In genomic region chr2:41264228-41264587, GRCm38 (mm10) we compare ENCODE assay signal across 10 mouse cellular contexts.
A peak's percentile ranks its signal among the peaks of the same experiment; 100 is the strongest.
DNase-seq lines count a peak whose midpoint lies in the region; ATAC-seq and TF ChIP-seq lines count a peak whose summit lies in the region.
"Had no signal": no experiment of that assay in that cellular context is flagged by ENCODE, and none has a peak within 500 bp of the region (broad histone marks: within the 10 kb centered on the region; RNA-seq: fewer than 3 reads in every experiment).

No protein-coding gene starts in this region.

- TF ChIP-seq POLR2A in lung, adult 2 months (IDR thresholded peaks at IDR 0.05; ENCODE audit: borderline replicate concordance, extremely low read depth, low read depth, low read length): no peak

- no peak overlapping the region for H3K27ac ChIP-seq in hindbrain, embryonic 11.5 days (ENCODE audit: low read depth, low read length)
- H3K27ac ChIP-seq in midbrain, embryonic 13.5 days: peak overlapping the region; percentile 51
- H3K27ac ChIP-seq: stomach, embryonic 15.5 days had no signal

- H3K9ac ChIP-seq in hindbrain, embryonic 11.5 days (ENCODE audit: low read depth, low read length): no peak overlapping the region
- H3K9ac ChIP-seq in midbrain, embryonic 13.5 days (replicated peaks): no peak overlapping the region
- H3K9ac ChIP-seq: stomach, embryonic 15.5 days had no signal

- no peak overlapping the region for H3K4me2 ChIP-seq in hindbrain, embryonic 11.5 days (replicated peaks; ENCODE audit: low read depth, low read length)
- H3K4me2 ChIP-seq in midbrain, embryonic 13.5 days (replicated peaks): no peak overlapping the region
- H3K4me2 ChIP-seq: heart, embryonic 11.5 days; stomach, embryonic 15.5 days had no signal

- no peak overlapping the region for H3K4me3 ChIP-seq in hindbrain, embryonic 11.5 days (ENCODE audit: low read depth, low read length)
- no peak overlapping the region for H3K4me3 ChIP-seq in midbrain, embryonic 13.5 days (replicated peaks)
- no peak overlapping the region for H3K4me3 ChIP-seq in lung, adult 2 months (replicated peaks; ENCODE audit: extremely low read depth, low read depth, low read length)
- H3K4me3 ChIP-seq: megakaryocyte, embryonic 14.5 days; stomach, embryonic 15.5 days had no signal

- 42% methylated on average over 8 of the region's 8 CpGs for WGBS in hindbrain, embryonic 11.5 days
- 27% methylated on average over 8 of the region's 8 CpGs for WGBS in midbrain, embryonic 13.5 days
- WGBS in lung, adult 2 months: 60% methylated on average over 8 of the region's 8 CpGs

- H3K27me3 ChIP-seq in hindbrain, embryonic 11.5 days (ENCODE audit: control insufficient read depth, insufficient read depth, low read length): no peaks in the 10 kb centered on the region
- H3K27me3 ChIP-seq in midbrain, embryonic 13.5 days: no peaks in the 10 kb centered on the region
- H3K27me3 ChIP-seq: megakaryocyte, embryonic 14.5 days; stomach, embryonic 15.5 days had no signal

- H3K4me1 ChIP-seq in hindbrain, embryonic 11.5 days (replicated peaks; ENCODE audit: control insufficient read depth, insufficient read depth, low read length): no peaks in the 10 kb centered on the region
- 0 out of 2 replicates have a peak, but pooled peaks cover 10% of the 10 kb centered on the region for H3K4me1 ChIP-seq in midbrain, embryonic 13.5 days (replicated peaks)
- no peaks in the 10 kb centered on the region for H3K4me1 ChIP-seq in lung, adult 2 months (ENCODE audit: control insufficient read depth, insufficient read depth, low read length)
- H3K4me1 ChIP-seq: megakaryocyte, embryonic 14.5 days; stomach, embryonic 15.5 days had no signal

- no peaks in the 10 kb centered on the region for H3K9me3 ChIP-seq in hindbrain, embryonic 11.5 days (ENCODE audit: control insufficient read depth, low read length)
- H3K9me3 ChIP-seq in midbrain, embryonic 13.5 days: no peaks in the 10 kb centered on the region
- H3K9me3 ChIP-seq: megakaryocyte, embryonic 14.5 days; stomach, embryonic 15.5 days had no signal

- no peak for TF ChIP-seq CTCF in lung, adult 2 months (IDR thresholded peaks at IDR 0.05; ENCODE audit: insufficient read depth, low read length)

- H3K36me3 ChIP-seq in hindbrain, embryonic 11.5 days (ENCODE audit: control insufficient read depth, insufficient read depth, low read length): no peaks in the 10 kb centered on the region
- no peaks in the 10 kb centered on the region for H3K36me3 ChIP-seq in midbrain, embryonic 13.5 days
- H3K36me3 ChIP-seq: stomach, embryonic 15.5 days had no signal

- ATAC-seq in hindbrain, embryonic 11.5 days (ENCODE audit: low FRiP score): peak; percentile 76; the same call in 1 of the 2 replicates
- peak; percentile 89 for ATAC-seq in midbrain, embryonic 13.5 days

- DNase-seq in Muller cell, postnatal 12 days (ENCODE audit: inconsistent ontology term): peak; percentile 2
- peak; percentile 30 for DNase-seq in embryo, embryonic 10.5 days (ENCODE audit: low spot score)
- DNase-seq in hindbrain, embryonic 11.5 days (ENCODE audit: low spot score): no peak
- DNase-seq in thymus, postnatal 4 days: no peak
- DNase-seq in lung, adult 2 months: no peak
- DNase-seq in kidney, adult 9 months: no peak

Comparison
In these comparisons a context has a peak if more than half of its experiments do, and no peak if none do; other contexts are left out.
1. DNase-seq: peak in Muller cell, postnatal 12 days (single experiment) and embryo, embryonic 10.5 days (single experiment); none in hindbrain, embryonic 11.5 days (single experiment), thymus, postnatal 4 days (single experiment), lung, adult 2 months (single experiment) and kidney, adult 9 months (single experiment).